In genomic region chr1:192136561-192137290, GRCm38 (mm10) we compare ENCODE assay signal across 8 mouse cellular contexts. TPM values are rescaled to one million over a fixed set of nuclear protein-coding genes. Genes with fewer than 3 reads are reported as not detected.
DNase-seq lines count a peak whose midpoint lies in the region; ATAC-seq lines count a peak whose summit lies in the region.

No protein-coding gene starts in this region.

- H3K27ac ChIP-seq in intestine, embryonic 16.5 days (ENCODE audit: low read length): peak overlapping the region; percentile 99
- H3K27ac ChIP-seq in midbrain, embryonic 10.5 days (replicated peaks): peak overlapping the region; percentile 98

- H3K4me1 ChIP-seq in intestine, embryonic 16.5 days (ENCODE audit: control insufficient read depth, insufficient read depth, low read length): peaks cover 13% of the 10 kb centered on the region
- peaks cover 29% of the 10 kb centered on the region for H3K4me1 ChIP-seq in midbrain, embryonic 10.5 days

- ATAC-seq in intestine, embryonic 16.5 days: peak; percentile 73

- peak; percentile 89 for DNase-seq in adrenal gland, postnatal 10 days
- DNase-seq in embryo, embryonic 9.5 days (ENCODE audit: extremely low spot score): peak; percentile 85
- DNase-seq in gastrocnemius, postnatal 4 days (ENCODE audit: low spot score in 2 of 2): peak; percentile 65 to 85
- peak; percentile 81 to 83 for DNase-seq in left cerebral cortex, postnatal 36 days (ENCODE audit: low spot score in 2 of 2)
- peak; percentile 87 for DNase-seq in midbrain, embryonic 10.5 days (ENCODE audit: low spot score)
- peak; percentile 71 to 81 for DNase-seq in right cerebral cortex, postnatal 36 days (ENCODE audit: low spot score in 2 of 2)
- peak; percentile 79 to 81 for DNase-seq in urinary bladder, postnatal 4 days (ENCODE audit: low spot score in 2 of 2)

- peak overlapping the region; percentile 85 for H3K4me2 ChIP-seq in intestine, embryonic 16.5 days (ENCODE audit: low read depth, low read length)

- H3K9ac ChIP-seq in intestine, embryonic 16.5 days (ENCODE audit: low read depth, low read length): peak overlapping the region; percentile 92

- intact Hi-C loops in left cerebral cortex, postnatal 36 days (cut with DNase I): no loop called here

- no peaks in the 10 kb centered on the region for H3K27me3 ChIP-seq in intestine, embryonic 16.5 days (replicated peaks; ENCODE audit: control insufficient read depth, insufficient read depth, low read length)
- no peaks in the 10 kb centered on the region for H3K27me3 ChIP-seq in midbrain, embryonic 10.5 days (ENCODE audit: low read depth, poor library complexity, severe bottlenecking)

- no peaks in the 10 kb centered on the region for H3K9me3 ChIP-seq in intestine, embryonic 16.5 days (ENCODE audit: control insufficient read depth, low read length)
- H3K9me3 ChIP-seq in midbrain, embryonic 10.5 days (replicated peaks): no peaks in the 10 kb centered on the region

- peak overlapping the region; percentile 85 for H3K4me3 ChIP-seq in intestine, embryonic 16.5 days (ENCODE audit: low read length)
- H3K4me3 ChIP-seq in midbrain, embryonic 10.5 days: peak overlapping the region; percentile 87

- H3K36me3 ChIP-seq in intestine, embryonic 16.5 days (ENCODE audit: control insufficient read depth, insufficient read depth, low read length): no peaks in the 10 kb centered on the region
- no peaks in the 10 kb centered on the region for H3K36me3 ChIP-seq in midbrain, embryonic 10.5 days

- WGBS in intestine, embryonic 16.5 days: under 1% methylated on average over 49 of the region's 55 CpGs
- WGBS in midbrain, embryonic 10.5 days: under 1% methylated on average over 55 of the region's 55 CpGs

RNA-seq across cellular contexts. Expression of gene Rcor3, which starts 1.1 kb away (rescaled TPM):
- 10 to 100 TPM; 28.8 to 42.4 TPM for total RNA-seq in adrenal gland, postnatal 10 days (2021)
- total RNA-seq in gastrocnemius, postnatal 4 days (2021): 10 to 100 TPM; 38.8 to 40.7 TPM
- polyA plus RNA-seq in intestine, embryonic 16.5 days (2015; fragmentation: Nextera tagmentation; extraction: Ambion mirVana): 22.3 and 24.8 TPM in 2 replicates
- 10 to 100 TPM; 30.5 to 30.6 TPM for total RNA-seq in left cerebral cortex, postnatal 36 days (2021)
- polyA plus RNA-seq in midbrain, embryonic 10.5 days (2016; fragmentation: Nextera tagmentation; extraction: Ambion mirVana): 16.0 and 19.0 TPM in 2 replicates

RNA-seq across cellular contexts. Expression of gene Traf5, which starts 44.4 kb away (rescaled TPM):
- 10 to 100 TPM in 1 of 2 experiments, 1 to 10 TPM in 1; 8.4 to 10.6 TPM for total RNA-seq in adrenal gland, postnatal 10 days (2021)
- total RNA-seq in gastrocnemius, postnatal 4 days (2021): 10 to 100 TPM; 26.2 to 28.6 TPM
- 17.5 and 20.7 TPM in 2 replicates for polyA plus RNA-seq in intestine, embryonic 16.5 days (2015; fragmentation: Nextera tagmentation; extraction: Ambion mirVana)
- 1 to 10 TPM; 3.1 to 8.5 TPM for total RNA-seq in left cerebral cortex, postnatal 36 days (2021)
- polyA plus RNA-seq in midbrain, embryonic 10.5 days (2016; fragmentation: Nextera tagmentation; extraction: Ambion mirVana): 3.3 and 3.6 TPM in 2 replicates

RNA-seq across cellular contexts. Expression of gene Kcnh1, which starts 53.8 kb away (rescaled TPM):
- under 1 TPM; 0.24 to 0.64 TPM for total RNA-seq in adrenal gland, postnatal 10 days (2021)
- under 1 TPM; 0.10 to 0.12 TPM for total RNA-seq in gastrocnemius, postnatal 4 days (2021)
- 0.64 and 0.65 TPM in 2 replicates for polyA plus RNA-seq in intestine, embryonic 16.5 days (2015; fragmentation: Nextera tagmentation; extraction: Ambion mirVana)
- total RNA-seq in left cerebral cortex, postnatal 36 days (2021): 10 to 100 TPM; 75.4 to 77.0 TPM
- 0.32 and 0.63 TPM in 2 replicates for polyA plus RNA-seq in midbrain, embryonic 10.5 days (2016; fragmentation: Nextera tagmentation; extraction: Ambion mirVana)

Comparison
In these comparisons a context has a peak if more than half of its experiments do, and no peak if none do; other contexts are left out.
1. Peak in every context shown above with its lines: DNase-seq, ATAC-seq, H3K4me3 ChIP-seq and H3K27ac ChIP-seq.
2. RNA of gene Kcnh1, which starts 53.8 kb away (total RNA-seq): 75.4 to 77.0 TPM in left cerebral cortex, postnatal 36 days; 0.24 to 0.64 TPM in adrenal gland, postnatal 10 days and 0.10 to 0.12 TPM in gastrocnemius, postnatal 4 days; every median in the first group is over 10 times any median in the second.